Mouse (Mus musculus) spleen, adult 2 months (tissue): ENCODE measurements at regions not wholly inside any gene's neighbourhood (a gene's known extent, or its start where the extent isn't known, plus 50 kb on each side); places are given as distances from the start of the nearest gene placed in this dataset.

Source experiments
- CTCF ChIP-seq: fragments of 200-500 bp; IDR thresholded peaks from 2 replicates; pipeline ENCODE4 v1.5.1; 2011; ENCODE audit warnings: mild to moderate bottlenecking, inconsistent platforms; ENCODE audit not compliant: insufficient read depth, insufficient read length, insufficient replicate concordance; ENCODE audit errors: extremely low read depth
- POLR2A ChIP-seq: fragments of 200-500 bp; IDR thresholded peaks from 2 replicates; pipeline ENCODE4 v1.6.1; 2011; ENCODE audit warnings: low read depth, low read length, inconsistent platforms

GRCm38 (mm10) chr3:121093509-121093908, 78.0 kb downstream of the Rwdd3 start:
- TF ChIP-seq CTCF (no peak), POLR2A (no peak)
